Mouse (Mus musculus) c-Kit-negative CD71-positive TER-119-positive erythroid progenitor cells, embryonic 14.5 days (primary cell): ENCODE data around the gene Ell.
"Not testable (repeated sequence)": the region's sequence is repeated elsewhere in the genome, so short reads cannot be mapped to it uniquely, and the experiment has no call there.

Experiments
- DNase-seq: peaks from one replicate; pipeline ENCODE4 v3.0.0-alpha.2; 2013; ENCODE audit warnings: low read depth, low spot score

Ell gene

GRCm38 (mm10) chr8:70506328-70507026 is 32.8 kb upstream of the Ell start, which contains the start of gene Rex1bd:
TSS of gene Rex1bd (minus strand) at chr8:70506752.
- peak; percentile 87 for DNase-seq

- no peak for DNase-seq
Measured at GRCm38 (mm10) chr8:70507027-70507393, 32.2 kb upstream of the Ell start.

- DNase-seq: no peak
Measured at GRCm38 (mm10) chr8:70509281-70509952, 29.8 kb upstream of the Ell start.

- DNase-seq: peak; percentile 94
Measured at GRCm38 (mm10) chr8:70510228-70510915, 28.9 kb upstream of the Ell start, which contains the start of gene Uba52. TSS of gene Uba52 (minus strand) at chr8:70510801.

DNA sequence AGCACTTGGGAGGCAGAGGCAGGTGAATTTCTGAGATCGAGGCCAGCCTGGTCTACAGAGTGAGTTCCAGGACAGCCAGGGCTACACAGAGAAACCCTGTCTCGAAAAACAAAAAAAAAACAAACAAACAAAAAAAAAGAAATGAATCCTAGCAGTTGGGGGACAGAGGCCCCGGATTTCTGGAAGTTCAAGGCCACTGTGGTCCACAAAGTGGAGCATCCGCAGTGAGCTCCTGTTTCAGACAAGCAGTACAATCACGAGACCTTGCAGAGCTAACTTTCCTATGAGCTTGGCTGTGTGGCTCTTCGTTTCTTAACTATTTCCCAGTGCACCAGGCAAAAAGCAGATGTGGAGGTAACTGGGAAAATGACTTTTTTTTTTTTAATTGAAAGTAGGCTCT is 28.1 kb upstream of the Ell start:
- not testable (repeated sequence) for DNase-seq

DNA sequence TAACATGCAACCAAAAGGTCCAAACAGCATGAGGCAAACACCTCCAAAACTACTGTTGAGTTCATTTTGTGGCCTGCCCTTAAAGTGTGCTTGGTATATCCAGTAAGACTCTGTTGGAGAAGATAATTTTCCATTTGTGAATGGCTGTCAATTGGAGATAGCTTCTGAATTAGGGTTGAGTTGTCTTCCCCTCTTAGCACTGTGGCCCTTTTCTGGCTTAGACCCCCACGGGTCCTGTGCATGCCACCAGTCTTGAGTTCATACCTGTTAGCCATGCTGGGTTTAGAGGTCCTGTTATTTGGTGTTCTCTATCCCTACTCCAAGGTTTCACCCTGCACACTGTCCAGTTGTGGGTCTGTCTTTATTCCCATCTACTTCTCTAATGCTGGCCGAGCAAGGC is 27.5 kb upstream of the Ell start:
- DNase-seq: no peak

- DNase-seq: no peak
Measured at GRCm38 (mm10) chr8:70512253-70512903, 26.9 kb upstream of the Ell start.

DNA sequence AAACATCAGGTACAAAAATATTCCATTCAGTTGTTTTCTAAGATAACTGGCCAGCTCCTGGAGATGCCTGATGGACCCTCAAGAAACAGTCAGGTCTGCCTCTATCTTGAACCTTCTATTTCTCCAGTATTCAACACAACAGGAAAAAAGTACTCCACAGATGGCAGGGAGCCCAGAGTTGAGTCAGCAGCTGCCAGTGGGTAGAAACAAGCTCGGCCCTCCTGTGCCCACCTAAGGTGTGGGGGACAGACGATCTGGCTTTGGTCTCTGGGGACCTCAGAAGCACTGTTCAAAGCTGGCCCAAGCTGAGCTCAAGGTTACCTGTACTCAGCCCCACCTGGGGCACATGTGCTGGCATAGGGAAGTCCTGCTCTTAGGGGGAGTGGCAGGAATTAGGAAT is 25.8 kb upstream of the Ell start:
- DNase-seq: no peak

DNA sequence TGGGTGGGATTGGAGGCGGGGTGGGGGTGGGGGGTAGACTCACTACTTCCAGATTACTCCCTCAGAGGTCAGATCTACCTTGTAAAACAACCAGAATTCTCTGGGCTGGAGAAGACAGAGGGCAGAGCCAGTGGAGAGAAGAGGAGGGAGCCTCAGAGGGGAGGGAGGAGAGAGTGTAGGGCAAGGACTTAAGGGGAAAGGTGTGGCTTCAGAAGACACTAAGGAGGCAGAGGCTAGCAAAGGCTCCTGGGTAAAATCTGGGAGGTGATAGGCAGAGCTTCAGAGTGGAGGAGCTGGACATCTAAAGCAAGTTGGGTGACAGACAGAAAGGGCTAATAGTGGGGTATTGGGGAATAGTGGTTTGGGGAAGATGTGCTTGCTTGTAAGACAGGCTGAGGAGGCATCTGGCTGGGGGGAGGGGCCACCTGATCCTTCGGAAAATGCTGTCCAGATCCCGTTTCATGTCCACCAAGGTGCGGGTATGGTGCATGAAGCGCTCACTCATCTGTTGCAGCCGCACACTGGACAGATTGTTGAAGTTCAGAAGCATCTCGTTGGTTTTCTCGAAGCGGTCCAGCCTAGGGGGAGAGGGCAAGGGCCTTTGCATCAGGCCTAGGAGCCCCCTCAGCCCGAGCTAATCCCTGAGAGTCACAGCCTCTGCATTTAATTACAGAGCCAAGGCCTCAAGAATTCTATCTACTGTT is 21.2 kb upstream of the Ell start:
- no peak for DNase-seq

DNA sequence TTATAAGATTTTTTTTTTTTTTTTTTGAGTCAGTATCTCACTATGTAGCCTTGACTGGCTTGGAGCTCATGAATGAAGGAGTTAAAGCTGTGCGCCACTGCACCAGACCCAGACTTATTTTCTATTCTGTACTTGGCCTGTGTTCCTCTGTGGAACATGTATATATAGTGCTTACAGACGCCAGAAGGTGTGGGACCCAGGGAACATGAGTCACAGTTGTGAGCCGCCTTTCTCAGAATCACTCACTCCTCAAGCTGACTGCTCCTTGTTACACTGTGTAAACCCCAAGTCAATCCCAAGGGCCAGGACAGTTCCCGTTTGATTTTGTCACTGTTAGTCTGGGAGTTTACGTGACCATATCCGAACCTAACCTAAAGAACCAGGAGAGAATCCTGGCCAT is 20.2 kb upstream of the Ell start:
- no peak for DNase-seq

DNA sequence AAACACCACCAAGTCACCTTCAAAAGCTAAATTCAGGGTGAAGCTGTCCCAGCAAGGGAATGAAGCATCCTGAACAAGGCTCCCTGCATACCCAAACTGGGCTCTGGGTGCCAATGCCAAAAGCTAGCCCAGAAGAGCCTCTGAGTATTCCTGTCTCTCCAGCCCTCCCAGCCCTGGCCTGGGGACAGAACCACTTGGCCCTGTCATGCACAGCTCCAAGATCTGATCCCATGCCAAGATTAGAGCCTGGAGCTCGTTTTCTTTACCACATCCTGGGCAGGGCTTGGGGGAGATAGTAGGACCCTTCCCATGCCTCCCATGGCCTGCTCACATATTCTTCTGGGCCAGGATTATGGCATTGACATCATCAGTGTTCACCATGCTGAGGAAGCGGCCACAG is 19.7 kb upstream of the Ell start:
- DNase-seq: no peak

DNA sequence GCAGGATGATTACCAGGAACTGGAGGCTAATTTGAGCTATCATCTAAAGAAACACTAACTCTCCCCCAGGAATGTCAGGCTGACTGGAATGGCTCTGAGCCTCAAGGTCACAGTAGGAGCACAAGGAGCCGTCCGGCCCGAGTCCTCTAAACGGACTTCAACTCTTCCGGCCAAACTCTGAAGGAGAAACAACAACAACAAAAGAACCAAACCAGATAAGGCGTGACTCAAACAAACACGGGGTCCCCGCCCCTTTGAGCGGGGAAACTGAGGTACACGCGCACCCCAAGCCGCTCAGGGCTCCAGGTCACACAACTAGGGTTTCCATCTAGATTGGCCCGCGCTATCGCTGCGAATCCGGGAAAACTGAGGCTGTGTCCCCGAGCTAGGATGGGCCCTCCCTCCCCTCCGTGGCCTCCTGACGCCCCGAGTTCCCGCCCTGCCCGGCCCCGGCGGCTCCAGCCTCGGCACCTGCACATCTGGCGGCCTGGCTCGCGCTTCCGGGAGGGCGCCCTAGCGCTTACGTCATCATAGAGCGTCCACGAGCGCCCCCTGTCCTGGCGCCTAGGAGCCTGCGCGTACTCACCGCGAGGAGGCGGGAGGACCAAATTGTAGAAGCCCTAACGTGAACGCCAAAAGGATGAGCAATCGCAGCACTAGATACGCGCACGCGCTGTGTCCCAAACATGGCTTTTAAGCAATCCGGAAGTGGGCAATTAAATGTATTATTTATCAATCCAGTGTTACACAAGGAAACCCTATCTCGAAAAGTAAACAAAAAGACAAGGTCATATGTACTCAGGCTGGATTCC is 16.5 kb upstream of the Ell start:
- peak; percentile 96 for DNase-seq

DNA sequence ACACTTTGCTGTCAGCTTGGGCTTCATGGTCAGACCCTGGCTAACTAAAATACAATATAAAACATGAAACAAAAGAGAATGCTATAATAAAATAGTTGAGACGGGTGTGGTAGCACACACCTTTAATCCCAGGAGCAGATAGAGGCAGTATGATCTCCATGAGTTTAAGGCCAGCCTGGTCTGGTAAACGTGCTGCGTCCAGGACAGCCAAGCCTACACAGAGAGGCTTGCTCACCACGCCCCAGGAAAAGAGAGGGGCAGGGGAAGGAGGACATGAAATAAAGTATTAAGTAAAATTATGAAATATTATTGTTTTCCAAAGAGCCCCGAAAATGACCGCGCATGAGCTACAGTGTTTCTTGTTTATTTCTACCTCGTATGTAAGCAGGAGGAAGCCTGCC is 12.1 kb upstream of the Ell start:
- DNase-seq: no peak

- peak; percentile 91 for DNase-seq
Measured at GRCm38 (mm10) chr8:70527512-70528181, 11.6 kb upstream of the Ell start, which contains the start of the genes Fkbp8 and Kxd1. TSS of gene Fkbp8 (plus strand) at chr8:70527724. TSS of gene Kxd1 (minus strand) at chr8:70527956.

GRCm38 (mm10) chr8:70528182-70528797 is 11.0 kb upstream of the Ell start:
- DNase-seq: no peak

GRCm38 (mm10) chr8:70529299-70529698 is 10.0 kb upstream of the Ell start:
- no peak for DNase-seq

GRCm38 (mm10) chr8:70529741-70530161 is 9.5 kb upstream of the Ell start:
- DNase-seq: no peak

GRCm38 (mm10) chr8:70530314-70530713 is 8.9 kb upstream of the Ell start:
- no peak for DNase-seq

DNA sequence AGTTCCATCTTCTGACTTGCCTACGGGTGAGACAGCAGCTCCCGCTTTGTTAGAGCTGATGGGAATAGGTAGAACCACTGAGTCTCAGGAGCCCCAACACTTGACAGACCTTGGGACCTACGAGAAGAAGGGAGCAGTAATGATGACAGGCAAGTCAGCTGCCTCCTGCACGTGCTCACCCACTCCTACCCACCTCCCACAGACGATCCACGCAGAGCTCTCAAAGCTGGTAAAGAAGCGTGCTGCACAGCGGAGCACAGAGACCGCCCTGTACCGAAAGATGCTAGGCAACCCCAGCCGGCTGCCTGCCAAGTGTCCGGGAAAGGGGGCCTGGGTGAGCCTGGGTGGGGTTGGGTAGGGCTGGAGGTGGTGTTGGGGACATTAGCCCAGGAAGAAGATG is 5.0 kb upstream of the Ell start:
- DNase-seq: no peak

DNA sequence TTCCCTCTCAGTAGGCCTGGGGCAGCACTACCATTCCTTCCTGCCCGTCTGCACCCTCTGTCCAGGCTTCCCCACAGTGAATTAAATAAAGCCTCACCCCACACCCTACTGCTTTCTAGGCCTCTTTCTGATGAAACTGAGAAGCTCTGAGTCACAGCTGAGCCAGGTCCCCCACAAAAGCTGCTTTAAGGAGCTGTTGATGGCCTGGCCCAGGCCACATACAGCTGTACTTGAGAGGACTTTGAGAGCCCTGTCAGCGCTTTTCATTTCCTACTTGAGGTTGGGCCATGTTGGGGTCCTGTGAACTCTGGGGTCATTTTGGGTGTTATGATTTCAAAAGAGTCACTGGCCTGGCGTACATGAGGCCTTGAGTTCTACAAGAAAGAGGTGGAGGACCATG is 4.0 kb upstream of the Ell start:
- no peak for DNase-seq
